Mouse (Mus musculus) heart, embryonic 11.5 days (tissue): Measurements from ENCODE around the gene Egln2. TPM values are rescaled to one million over a fixed set of nuclear protein-coding genes. Genes with fewer than 3 reads are reported as not detected.

Source experiments
- ATAC-seq: fragments of 200-750 bp; cut with Nextera tagmentation; replicated peaks from 2 replicates; pipeline ENCODE4 v1.8.0; 2017; ENCODE audit warnings: moderate library complexity; ENCODE audit not compliant: insufficient number of reproducible peaks, low FRiP score, low TSS enrichment
- H3K27ac ChIP-seq: fragments of 300-500 bp; sonication (generic); 2 replicates; pipeline ENCODE4 v1.5.1; 2014; ENCODE audit warnings: mild to moderate bottlenecking, low read depth, low read length
- H3K27me3 ChIP-seq: fragments of 300-500 bp; sonication (generic); 2 replicates; pipeline ENCODE4 v1.6.1; 2014; ENCODE audit warnings: mild to moderate bottlenecking, low read length, mixed read lengths; ENCODE audit not compliant: control insufficient read depth, insufficient read depth
- H3K36me3 ChIP-seq: fragments of 300-500 bp; sonication (generic); 2 replicates; pipeline ENCODE4 v1.6.1; 2014; ENCODE audit warnings: mild to moderate bottlenecking, low read length, moderate library complexity, mixed read lengths; ENCODE audit not compliant: control insufficient read depth, insufficient read depth
- H3K4me1 ChIP-seq: fragments of 300-500 bp; sonication (generic); 2 replicates; pipeline ENCODE4 v1.6.1; 2014; ENCODE audit warnings: low read length; ENCODE audit not compliant: control insufficient read depth, insufficient read depth
- H3K4me2 ChIP-seq: fragments of 300-500 bp; sonication (generic); 2 replicates; pipeline ENCODE4 v1.6.1; 2014; ENCODE audit warnings: mild to moderate bottlenecking, moderate library complexity
- H3K4me3 ChIP-seq: fragments of 300-500 bp; sonication (generic); 2 replicates; pipeline ENCODE4 v1.5.1; 2014; ENCODE audit warnings: low read depth, low read length
- H3K9ac ChIP-seq: fragments of 300-500 bp; sonication (generic); 2 replicates; pipeline ENCODE4 v1.6.1; 2014; ENCODE audit warnings: mild to moderate bottlenecking, low read depth, low read length, moderate library complexity
- H3K9me3 ChIP-seq: fragments of 300-500 bp; sonication (generic); replicated peaks from 2 replicates; pipeline ENCODE4 v1.6.1; 2016; ENCODE audit warnings: low read length; ENCODE audit not compliant: control insufficient read depth
- WGBS: fragments of 180-500 bp; shearing (Covaris S2); extraction: QIAGEN DNeasy Blood & Tissue Kit; methylation state at CpG from one replicate; pipeline ENCODE4 v1.1.7; 2014; ENCODE audit not compliant: insufficient replicate concordance; 5-methylcytosine and 5-hydroxymethylcytosine counted together
- polyA plus RNA-seq: library from polyadenylated mRNA; unstranded; fragments of >200 nt; fragmentation: Nextera tagmentation; extraction: Ambion mirVana; gene quantifications from 2 replicates; pipeline ENCODE4 v1.2.1, GENCODE M21; 2014

Egln2 gene
- polyA plus RNA-seq, 1 experiment from 2014 or later: 27.4 TPM

DNA sequence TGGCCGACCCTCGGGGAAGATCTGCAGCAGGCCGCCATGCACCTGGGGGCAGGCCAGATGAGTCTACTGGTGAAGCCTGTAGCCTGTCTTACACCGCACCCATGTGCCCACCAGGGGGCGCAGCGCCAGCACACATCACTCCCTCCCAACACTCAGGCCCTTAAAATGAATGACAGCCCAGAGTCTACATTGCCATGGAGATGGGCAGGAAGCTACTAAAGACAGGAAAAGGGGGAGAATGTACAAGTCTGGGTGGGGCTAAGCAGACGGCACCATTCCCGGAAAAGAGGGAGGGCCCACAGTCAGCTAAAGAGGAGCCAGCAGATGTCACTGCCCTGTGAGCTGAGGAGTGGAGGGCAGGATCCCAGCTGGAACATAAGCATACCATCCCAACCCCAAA is 6.7 kb downstream of the Egln2 start:
- Histone ChIP-seq H3K27me3 (no peaks in the 10 kb centered on the region), H3K4me2 (no peak overlapping the region), H3K27ac (no peak overlapping the region), H3K9me3 (no peaks in the 10 kb centered on the region), H3K36me3 (peaks cover 23% of the 10 kb centered on the region), H3K9ac (no peak overlapping the region), H3K4me1 (peaks cover 23% of the 10 kb centered on the region), H3K4me3 (no peak overlapping the region)
- ATAC-seq: peak; percentile 80
- WGBS: 17% methylated on average over 8 of the region's 8 CpGs

DNA sequence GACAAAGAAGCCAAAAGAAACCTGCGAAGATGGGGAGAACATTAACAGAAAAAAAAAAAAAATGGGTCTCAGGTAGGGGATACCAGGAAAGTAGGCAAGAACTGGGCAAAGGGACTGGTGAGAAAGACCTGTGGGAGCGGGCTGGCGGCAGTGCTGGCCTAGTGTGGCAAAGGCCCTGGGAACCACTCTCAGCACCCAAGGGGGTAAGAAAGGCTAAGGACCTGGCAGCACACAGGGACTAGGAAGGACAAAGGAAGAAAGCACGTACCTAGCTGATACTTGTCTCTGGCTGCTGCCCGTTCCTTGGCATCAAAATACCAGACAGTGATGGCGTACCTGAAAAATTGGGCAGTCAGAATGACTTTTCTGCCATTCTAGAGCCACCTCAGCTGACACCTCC is 7.3 kb downstream of the Egln2 start:
- Histone ChIP-seq H3K9ac (no peak overlapping the region), H3K9me3 (no peaks in the 10 kb centered on the region; the same call in 1 of the 2 replicates), H3K36me3 (peaks cover 19% of the 10 kb centered on the region), H3K4me1 (peaks cover 17% of the 10 kb centered on the region), H3K27me3 (no peaks in the 10 kb centered on the region), H3K4me2 (no peak overlapping the region), H3K4me3 (no peak overlapping the region), H3K27ac (no peak overlapping the region)
- no peak for ATAC-seq
- WGBS: 91% methylated on average over 6 of the region's 6 CpGs

DNA sequence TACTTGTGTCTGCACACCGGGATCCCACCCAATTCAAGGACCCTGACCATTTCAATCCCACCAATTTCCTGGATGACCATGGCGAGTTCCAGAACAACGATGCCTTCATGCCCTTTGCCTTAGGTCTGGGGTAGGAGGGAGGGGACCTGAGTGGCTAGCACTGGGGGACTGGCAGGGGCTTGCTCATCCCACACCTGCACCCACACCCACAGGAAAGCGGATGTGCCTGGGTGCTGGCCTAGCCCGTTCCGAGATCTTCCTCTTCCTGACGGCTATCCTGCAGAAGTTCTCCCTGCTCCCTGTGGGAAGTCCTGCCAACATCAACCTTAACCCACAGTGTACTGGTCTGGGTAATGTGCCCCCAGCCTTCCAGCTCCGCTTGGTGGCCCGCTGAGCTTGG is 8.4 kb downstream of the Egln2 start:
- 93% methylated on average over 9 of the region's 9 CpGs for WGBS
- H3K4me2 ChIP-seq: no peak overlapping the region
- H3K27ac ChIP-seq: no peak overlapping the region
- peaks cover 19% of the 10 kb centered on the region for H3K36me3 ChIP-seq
- no peak overlapping the region for H3K9ac ChIP-seq
- peaks cover 6% of the 10 kb centered on the region; the same call in 1 of the 2 replicates for H3K4me1 ChIP-seq
- no peaks in the 10 kb centered on the region; the same call in 1 of the 2 replicates for H3K9me3 ChIP-seq
- ATAC-seq: no peak
- no peak overlapping the region for H3K4me3 ChIP-seq
- no peaks in the 10 kb centered on the region for H3K27me3 ChIP-seq

DNA sequence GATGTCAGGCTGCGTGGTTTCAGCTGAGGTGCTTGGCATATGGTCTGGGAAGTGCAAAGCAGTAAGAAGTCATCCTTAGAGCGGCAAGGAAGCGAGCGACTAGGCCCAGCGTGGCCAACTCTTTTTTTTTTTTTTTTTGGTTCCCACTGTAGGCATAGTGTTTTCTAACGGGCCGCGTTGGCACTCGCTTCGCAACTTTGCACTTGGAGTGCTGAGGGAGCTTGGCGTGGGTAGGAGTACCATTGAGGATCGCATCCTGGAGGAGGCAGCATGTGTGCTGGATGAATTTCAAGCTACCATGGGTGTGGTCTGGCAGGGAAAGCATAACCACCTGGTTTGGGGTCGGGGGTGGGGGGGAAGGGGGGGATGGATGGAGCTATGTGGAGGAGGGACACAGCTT is 10.6 kb downstream of the Egln2 start:
- Histone ChIP-seq H3K9ac (no peak overlapping the region), H3K4me2 (no peak overlapping the region), H3K27me3 (no peaks in the 10 kb centered on the region), H3K4me3 (no peak overlapping the region), H3K4me1 (no peaks in the 10 kb centered on the region), H3K27ac (no peak overlapping the region), H3K9me3 (no peaks in the 10 kb centered on the region; the same call in 1 of the 2 replicates), H3K36me3 (peaks cover 19% of the 10 kb centered on the region)
- ATAC-seq: no peak
- 82% methylated on average over 13 of the region's 13 CpGs for WGBS

GRCm38 (mm10) chr7:27153205-27153764 is 13.3 kb downstream of the Egln2 start, which contains the start of gene Cyp2t4:
Gene Cyp2t4, plus strand, starts transcription at chr7:27153714.
- no peak within 1 kb of the TSS for H3K4me2 ChIP-seq
- H3K36me3 ChIP-seq: peaks cover 10% of the 10 kb centered on the region
- H3K27ac ChIP-seq: no peak within 1 kb of the TSS
- no peak within 1 kb of the TSS for H3K9ac ChIP-seq
- no peak for ATAC-seq
- H3K27me3 ChIP-seq: no peaks in the 10 kb centered on the region
- H3K4me1 ChIP-seq: no peaks in the 10 kb centered on the region
- H3K4me3 ChIP-seq: no peak within 1 kb of the TSS
- 72% methylated on average over 10 of the region's 10 CpGs for WGBS
- H3K9me3 ChIP-seq: no peaks in the 10 kb centered on the region; the same call in 1 of the 2 replicates

- ATAC-seq: no peak
- WGBS: 49% methylated on average over 8 of the region's 8 CpGs
- Histone ChIP-seq H3K4me1 (no peaks in the 10 kb centered on the region), H3K27ac (no peak overlapping the region), H3K27me3 (no peaks in the 10 kb centered on the region), H3K9ac (no peak overlapping the region), H3K4me3 (no peak overlapping the region), H3K9me3 (peaks cover 4% of the 10 kb centered on the region; the same call in 1 of the 2 replicates), H3K36me3 (no peaks in the 10 kb centered on the region), H3K4me2 (no peak overlapping the region)
Measured at GRCm38 (mm10) chr7:27136410-27136996, 30.1 kb downstream of the Egln2 start.

GRCm38 (mm10) chr7:27133757-27134156 is 32.8 kb downstream of the Egln2 start:
- ATAC-seq: no peak
- H3K9me3 ChIP-seq: no peaks in the 10 kb centered on the region; the same call in 1 of the 2 replicates
- no peaks in the 10 kb centered on the region for H3K36me3 ChIP-seq
- H3K4me2 ChIP-seq: no peak overlapping the region
- no peaks in the 10 kb centered on the region for H3K27me3 ChIP-seq
- no peaks in the 10 kb centered on the region for H3K4me1 ChIP-seq
- H3K4me3 ChIP-seq: no peak overlapping the region
- no peak overlapping the region for H3K9ac ChIP-seq
- WGBS: 77% methylated on average over 4 of the region's 4 CpGs
- H3K27ac ChIP-seq: no peak overlapping the region

DNA sequence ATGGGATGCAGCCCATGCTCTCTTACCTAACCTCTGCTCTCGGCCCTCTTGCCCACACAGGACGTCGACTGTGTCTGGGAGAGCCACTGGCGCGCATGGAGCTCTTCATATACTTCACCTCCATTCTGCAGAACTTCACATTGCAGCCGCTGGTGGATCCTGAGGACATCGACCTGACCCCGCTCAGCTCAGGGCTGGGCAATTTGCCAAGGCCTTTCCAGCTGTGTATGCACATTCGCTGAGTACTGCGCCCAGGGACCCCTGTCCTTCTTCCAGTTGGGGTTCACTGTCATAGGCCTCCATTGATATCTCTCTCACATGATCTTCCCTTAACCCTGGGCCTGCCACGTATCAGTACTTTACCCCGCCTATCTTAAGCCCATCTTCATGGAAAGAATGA is 33.4 kb downstream of the Egln2 start:
- Histone ChIP-seq H3K4me3 (no peak overlapping the region), H3K9ac (no peak overlapping the region), H3K36me3 (no peaks in the 10 kb centered on the region), H3K27ac (no peak overlapping the region), H3K4me2 (no peak overlapping the region), H3K9me3 (no peaks in the 10 kb centered on the region; the same call in 1 of the 2 replicates), H3K27me3 (no peaks in the 10 kb centered on the region), H3K4me1 (no peaks in the 10 kb centered on the region)
- ATAC-seq: no peak
- WGBS: 64% methylated on average over 12 of the region's 12 CpGs

- 13% methylated on average over 10 of the region's 10 CpGs for WGBS
- H3K9me3 ChIP-seq: no peaks in the 10 kb centered on the region; the same call in 1 of the 2 replicates
Measured at GRCm38 (mm10) chr7:27132588-27132987, 34.0 kb downstream of the Egln2 start.

More at GRCm38 (mm10) chr7:27132588-27132987, 34.0 kb downstream of the Egln2 start:
- no peak overlapping the region for H3K9ac ChIP-seq
- ATAC-seq: no peak
- H3K27me3 ChIP-seq: no peaks in the 10 kb centered on the region
- H3K36me3 ChIP-seq: no peaks in the 10 kb centered on the region
- H3K4me1 ChIP-seq: no peaks in the 10 kb centered on the region
- H3K4me2 ChIP-seq: no peak overlapping the region
- H3K4me3 ChIP-seq: no peak overlapping the region
- H3K27ac ChIP-seq: no peak overlapping the region
